Mouse (Mus musculus) intestine, embryonic 16.5 days (tissue): ENCODE measurements around the gene Pomgnt2. TPM values are rescaled to one million over a fixed set of nuclear protein-coding genes. Genes with fewer than 3 reads are reported as not detected.
"Not testable (repeated sequence)": the region's sequence is repeated elsewhere in the genome, so short reads cannot be mapped to it uniquely, and the experiment has no call there.

Experiments used
- ATAC-seq: fragments of 200-750 bp; cut with Nextera tagmentation; 2 replicates; pipeline ENCODE4 v1.8.0; 2017; ENCODE audit warnings: moderate TSS enrichment, moderate library complexity
- H3K27ac ChIP-seq: fragments of 300-500 bp; sonication (generic); 2 replicates; pipeline ENCODE4 v1.5.1; 2014; ENCODE audit warnings: mild to moderate bottlenecking, low read length
- H3K27me3 ChIP-seq: fragments of 300-500 bp; sonication (generic); replicated peaks from 2 replicates; pipeline ENCODE4 v1.6.1; 2014; ENCODE audit warnings: low read length, control low read depth, mixed read lengths; ENCODE audit not compliant: control insufficient read depth, insufficient read depth
- H3K36me3 ChIP-seq: fragments of 300-500 bp; sonication (generic); 2 replicates; pipeline ENCODE4 v1.6.1; 2014; ENCODE audit warnings: low read length, control low read depth; ENCODE audit not compliant: control insufficient read depth, insufficient read depth
- H3K4me1 ChIP-seq: fragments of 300-500 bp; sonication (generic); 2 replicates; pipeline ENCODE4 v1.6.1; 2014; ENCODE audit warnings: low read length, control low read depth, mixed read lengths; ENCODE audit not compliant: control insufficient read depth, insufficient read depth
- H3K4me2 ChIP-seq: fragments of 300-500 bp; sonication (generic); 2 replicates; pipeline ENCODE4 v1.6.1; 2014; ENCODE audit warnings: low read depth, low read length, control low read depth
- H3K4me3 ChIP-seq: fragments of 300-500 bp; sonication (generic); 2 replicates; pipeline ENCODE4 v1.5.1; 2014; ENCODE audit warnings: mild to moderate bottlenecking, low read length
- H3K9ac ChIP-seq: fragments of 300-500 bp; sonication (generic); 2 replicates; pipeline ENCODE4 v1.6.1; 2014; ENCODE audit warnings: low read depth, low read length
- H3K9me3 ChIP-seq: fragments of 300-500 bp; sonication (generic); 2 replicates; pipeline ENCODE4 v1.6.1; 2016; ENCODE audit warnings: low read length, control low read depth; ENCODE audit not compliant: control insufficient read depth
- WGBS: fragments of 180-500 bp; shearing (Covaris S2); extraction: QIAGEN DNeasy Blood & Tissue Kit; methylation state at CpG from one replicate; pipeline ENCODE4 v1.1.7; 2014; 5-methylcytosine and 5-hydroxymethylcytosine counted together
- polyA plus RNA-seq: library from polyadenylated mRNA; unstranded; fragments of >200 nt; fragmentation: Nextera tagmentation; extraction: Ambion mirVana; gene quantifications from 2 replicates; pipeline ENCODE4 v1.2.1, GENCODE M21; 2015

Gene Pomgnt2
- polyA plus RNA-seq, 1 experiment from 2014 or later: 15.9 TPM

DNA sequence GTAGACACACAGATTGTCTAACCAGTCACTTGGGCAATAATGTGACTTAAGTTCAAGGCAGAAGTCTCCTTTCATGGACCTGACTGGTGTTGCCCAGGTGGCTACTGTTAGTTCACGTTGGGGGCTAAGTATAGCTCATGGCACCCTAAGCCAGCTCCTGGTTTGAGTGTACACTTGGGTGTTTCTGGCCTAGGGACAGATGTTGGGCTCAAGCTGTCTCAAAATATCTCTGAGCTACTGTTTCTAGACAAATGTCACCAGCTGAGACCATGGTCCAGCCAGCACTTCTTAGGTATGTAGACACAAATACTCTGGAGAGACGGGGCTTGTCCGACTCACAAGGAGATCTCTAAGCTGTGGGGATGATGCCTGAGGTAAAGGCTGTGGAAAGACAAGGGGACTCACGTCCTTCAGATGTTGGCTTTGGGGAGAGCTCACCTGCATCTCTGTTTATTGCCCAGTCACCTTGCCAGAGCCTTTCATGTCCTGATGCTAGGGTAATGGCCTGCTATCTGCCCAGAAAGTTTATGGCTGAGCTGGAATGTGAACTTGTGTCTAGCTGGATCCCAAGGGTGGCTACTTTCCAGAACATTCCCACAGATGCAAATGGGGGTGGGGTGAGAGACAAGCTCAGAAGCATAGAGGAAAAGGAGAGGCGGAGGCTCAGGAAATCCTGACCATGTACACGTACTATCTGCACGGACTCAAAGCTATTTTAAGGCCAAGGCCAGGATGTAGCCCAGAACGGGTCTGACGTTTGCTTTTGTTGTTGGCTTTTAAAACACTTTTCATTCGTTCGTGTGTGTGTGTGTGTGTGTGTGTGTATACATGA, 31.2 kb upstream of the Pomgnt2 start:
- H3K9ac ChIP-seq: no peak overlapping the region
- no peak overlapping the region for H3K4me3 ChIP-seq
- no peaks in the 10 kb centered on the region for H3K27me3 ChIP-seq
- no peak overlapping the region for H3K4me2 ChIP-seq
- no peaks in the 10 kb centered on the region for H3K9me3 ChIP-seq
- peak overlapping the region; percentile 79 for H3K27ac ChIP-seq
- ATAC-seq: peak; percentile 67
- H3K36me3 ChIP-seq: no peaks in the 10 kb centered on the region
- H3K4me1 ChIP-seq: peaks cover 8% of the 10 kb centered on the region; the same call in 1 of the 2 replicates
- WGBS: 63% methylated on average over 11 of the region's 11 CpGs

GRCm38 (mm10) chr9:122027081-122027913, 30.4 kb upstream of the Pomgnt2 start:
- no peak overlapping the region for H3K9ac ChIP-seq
- peak; percentile 62 for ATAC-seq

DNA sequence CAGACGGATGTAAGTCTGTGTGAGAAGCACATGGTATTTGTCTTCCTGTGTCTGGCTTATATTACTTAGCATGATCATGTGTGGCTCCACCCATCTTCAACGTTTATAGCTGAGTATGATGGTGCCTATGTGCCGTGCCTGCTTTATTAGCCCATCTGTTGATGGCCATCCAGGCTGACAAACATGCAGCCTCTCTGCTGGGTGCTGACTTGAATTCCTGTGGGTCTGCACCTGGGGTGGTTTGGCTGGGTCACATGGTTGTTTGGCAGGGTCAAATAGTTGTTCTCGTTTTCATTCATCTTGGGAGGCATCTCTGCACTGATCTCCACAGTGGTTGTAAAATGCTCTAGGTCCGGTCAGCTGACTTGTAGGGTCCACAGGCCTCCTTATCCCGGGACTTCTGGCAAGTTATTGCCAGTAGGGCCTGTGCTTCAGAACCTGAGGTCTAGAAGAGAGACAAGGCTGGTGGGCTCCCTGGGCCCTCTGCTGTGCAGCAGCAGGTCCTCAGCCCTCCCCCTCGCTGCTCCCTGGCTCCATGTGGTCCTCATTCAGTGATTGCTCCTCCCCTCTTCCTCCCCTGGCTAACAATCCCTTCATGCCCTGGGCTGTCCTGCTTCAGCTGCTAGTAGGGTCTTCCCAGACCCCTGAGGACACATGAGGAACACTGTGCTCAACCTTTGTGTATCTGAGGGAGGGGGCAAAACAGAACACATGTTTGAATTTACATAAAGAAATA, 29.1 kb upstream of the Pomgnt2 start:
- H3K4me1 ChIP-seq: peaks cover 8% of the 10 kb centered on the region; the same call in 1 of the 2 replicates
- H3K4me3 ChIP-seq: no peak overlapping the region
- peak overlapping the region; percentile 33; the same call in 1 of the 2 replicates for H3K27ac ChIP-seq
- no peaks in the 10 kb centered on the region for H3K27me3 ChIP-seq
- ATAC-seq: no peak
- 38% methylated on average over 7 of the region's 7 CpGs for WGBS
- H3K4me2 ChIP-seq: no peak overlapping the region
- no peaks in the 10 kb centered on the region for H3K9me3 ChIP-seq
- no peaks in the 10 kb centered on the region for H3K36me3 ChIP-seq
- H3K9ac ChIP-seq: no peak overlapping the region

More at GRCm38 (mm10) chr9:122027081-122027913, 30.4 kb upstream of the Pomgnt2 start:
- no peaks in the 10 kb centered on the region for H3K27me3 ChIP-seq
- no peaks in the 10 kb centered on the region for H3K36me3 ChIP-seq
- H3K4me3 ChIP-seq: no peak overlapping the region
- H3K4me1 ChIP-seq: peaks cover 8% of the 10 kb centered on the region; the same call in 1 of the 2 replicates
- H3K9me3 ChIP-seq: no peaks in the 10 kb centered on the region
- H3K4me2 ChIP-seq: no peak overlapping the region
- peak overlapping the region; percentile 79 for H3K27ac ChIP-seq
- WGBS: 54% methylated on average over 6 of the region's 6 CpGs

GRCm38 (mm10) chr9:122024419-122024818, 27.5 kb upstream of the Pomgnt2 start:
- Histone ChIP-seq H3K36me3 (no peaks in the 10 kb centered on the region), H3K9me3 (no peaks in the 10 kb centered on the region), H3K4me1 (peaks cover 8% of the 10 kb centered on the region; the same call in 1 of the 2 replicates), H3K4me3 (no peak overlapping the region), H3K27me3 (no peaks in the 10 kb centered on the region), H3K9ac (no peak overlapping the region), H3K27ac (no peak overlapping the region), H3K4me2 (no peak overlapping the region)
- no peak for ATAC-seq
- WGBS: 86% methylated on average over 6 of the region's 6 CpGs

DNA sequence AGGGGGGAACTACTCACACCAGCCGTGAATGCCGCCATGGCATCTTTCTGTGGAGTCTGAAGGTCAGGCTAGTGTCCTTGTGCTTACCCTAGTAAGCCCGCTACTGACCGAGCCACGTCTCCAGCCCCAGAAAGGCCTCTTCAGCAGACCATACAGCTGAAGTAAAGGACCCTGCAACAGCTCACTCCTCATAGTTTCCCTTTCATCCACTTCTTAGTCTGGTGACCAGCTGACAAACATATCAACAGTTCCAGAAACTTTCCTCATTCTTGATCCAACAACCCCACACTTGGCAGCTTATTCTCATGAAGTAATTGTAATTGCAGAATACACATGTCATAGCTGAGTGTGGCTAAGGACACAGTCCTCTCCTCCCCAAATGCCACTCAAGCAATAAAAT, 27.0 kb upstream of the Pomgnt2 start:
- Histone ChIP-seq H3K4me2 (no peak overlapping the region), H3K9ac (no peak overlapping the region), H3K4me1 (peaks cover 13% of the 10 kb centered on the region), H3K4me3 (no peak overlapping the region), H3K36me3 (no peaks in the 10 kb centered on the region), H3K27ac (peak overlapping the region; percentile 43; the same call in 1 of the 2 replicates), H3K27me3 (no peaks in the 10 kb centered on the region), H3K9me3 (no peaks in the 10 kb centered on the region)
- WGBS: 79% methylated on average over 5 of the region's 5 CpGs
- no peak for ATAC-seq

DNA sequence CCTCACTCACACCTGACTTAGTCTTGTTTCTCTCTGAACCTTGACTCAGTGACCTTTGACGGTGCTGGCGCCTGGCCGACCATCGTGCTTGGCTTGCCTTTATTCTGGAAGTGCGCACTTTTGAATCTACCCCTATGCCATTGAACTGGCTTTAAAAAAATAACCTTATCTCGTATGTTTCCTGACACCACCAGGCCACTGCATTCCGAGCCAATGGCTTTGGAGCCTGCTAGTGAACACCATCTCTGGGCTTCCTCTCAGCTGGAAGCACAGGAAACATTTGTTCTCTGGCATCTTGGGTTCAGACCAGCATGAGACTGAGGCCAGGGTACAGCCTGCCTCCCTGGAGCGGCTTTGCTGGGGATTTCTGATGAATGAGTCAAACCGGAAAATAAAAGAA, 25.9 kb upstream of the Pomgnt2 start:
- Histone ChIP-seq H3K36me3 (no peaks in the 10 kb centered on the region), H3K4me1 (peaks cover 13% of the 10 kb centered on the region), H3K9me3 (no peaks in the 10 kb centered on the region), H3K4me2 (no peak overlapping the region), H3K27ac (peak overlapping the region; percentile 43; the same call in 1 of the 2 replicates), H3K9ac (no peak overlapping the region), H3K4me3 (no peak overlapping the region), H3K27me3 (no peaks in the 10 kb centered on the region)
- 72% methylated on average over 9 of the region's 9 CpGs for WGBS
- no peak for ATAC-seq

DNA sequence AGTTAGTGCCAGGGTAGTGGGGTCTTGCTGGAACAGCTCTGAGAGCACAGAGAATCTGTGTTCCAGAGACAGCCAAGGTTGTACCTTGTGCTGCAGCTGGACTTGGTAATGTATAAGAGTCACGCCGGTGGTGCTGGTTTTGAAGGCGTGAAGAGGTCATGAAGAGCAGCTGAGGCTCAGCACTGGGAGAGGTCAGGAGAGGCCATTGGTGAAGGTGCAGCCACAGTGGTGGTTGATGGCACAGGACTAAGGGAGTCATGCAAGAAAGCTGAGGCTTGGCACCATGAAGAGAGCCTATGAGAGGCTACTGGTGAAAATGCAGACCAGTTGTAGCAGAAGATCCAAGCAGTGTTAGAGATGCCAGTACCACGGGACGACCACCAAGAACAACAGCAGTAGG, 24.7 kb upstream of the Pomgnt2 start:
- H3K4me2 ChIP-seq: no peak overlapping the region
- ATAC-seq: no peak
- H3K9me3 ChIP-seq: no peaks in the 10 kb centered on the region
- H3K4me3 ChIP-seq: no peak overlapping the region
- H3K4me1 ChIP-seq: peaks cover 5% of the 10 kb centered on the region
- H3K9ac ChIP-seq: no peak overlapping the region
- H3K36me3 ChIP-seq: no peaks in the 10 kb centered on the region
- 95% methylated on average over 5 of the region's 5 CpGs for WGBS
- no peak overlapping the region; the same call in 1 of the 2 replicates for H3K27ac ChIP-seq
- H3K27me3 ChIP-seq: no peaks in the 10 kb centered on the region

GRCm38 (mm10) chr9:122021171-122021570, 24.3 kb upstream of the Pomgnt2 start:
- H3K9ac ChIP-seq, H3K4me1 ChIP-seq, H3K36me3 ChIP-seq, H3K27ac ChIP-seq, H3K27me3 ChIP-seq, H3K9me3 ChIP-seq, ATAC-seq, H3K4me2 ChIP-seq, H3K4me3 ChIP-seq: not testable (repeated sequence)
- 89% methylated on average over 4 of the region's 4 CpGs for WGBS

DNA sequence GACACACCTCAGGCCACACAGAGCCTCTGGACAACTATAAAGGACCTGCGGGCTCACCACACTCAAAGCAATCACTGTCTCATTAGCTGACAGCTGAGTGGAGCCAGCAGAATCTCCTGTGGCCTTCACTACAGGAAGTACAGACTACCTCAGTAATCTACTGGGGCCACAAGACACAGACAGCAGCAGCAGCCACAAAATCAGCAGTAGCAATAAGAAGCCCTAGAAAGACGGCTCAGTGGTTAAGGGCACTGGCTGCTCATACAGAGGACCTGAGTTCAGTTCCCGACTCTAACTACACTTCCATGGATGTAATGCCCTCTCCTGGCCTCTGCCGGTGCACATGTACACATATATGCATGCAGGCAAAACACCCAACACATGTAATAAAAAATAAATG, 23.4 kb upstream of the Pomgnt2 start:
- Histone ChIP-seq H3K9me3 (no peaks in the 10 kb centered on the region), H3K4me3 (no peak overlapping the region), H3K27me3 (no peaks in the 10 kb centered on the region), H3K9ac (no peak overlapping the region), H3K4me2 (no peak overlapping the region), H3K36me3 (no peaks in the 10 kb centered on the region), H3K4me1 (peaks cover 5% of the 10 kb centered on the region), H3K27ac (no peak overlapping the region)
- 88% methylated on average over 4 of the region's 4 CpGs for WGBS
- ATAC-seq: no peak
